Mouse (Mus musculus) erythroid progenitor cell, adult 5-6 weeks (primary cell): ENCODE data around the gene Lhfpl5. TPM values are rescaled to one million over a fixed set of nuclear protein-coding genes. Genes with fewer than 3 reads are reported as not detected.

Experiments
- ATAC-seq: replicated peaks from 2 replicates; pipeline ENCODE4 v1.8.0; 2016; ENCODE audit warnings: moderate number of reproducible peaks, mild to moderate bottlenecking, moderate TSS enrichment, inconsistent platforms; ENCODE audit not compliant: poor library complexity, low FRiP score, severe bottlenecking
- total RNA-seq, 2 experiments: library from RNA; stranded (forward) in 1 of 2; stranded (reverse) in 1 of 2; fragments of 150-400 nt in 1 of 2; fragments of 186-747, 209-891 nt in 1 of 2; gene quantifications; 2 replicates each; pipeline versions ENCODE4 v1.2.3 to v1.2.4; 2015 to 2017; ENCODE audit warnings: low replicate concordance in 2 of 2

Lhfpl5 gene
- total RNA-seq, 2 experiments from 2014 or later = not detected

GRCm38 (mm10) chr17:28621381-28622299 is 46.2 kb downstream of the Lhfpl5 start:
- ATAC-seq = peak; percentile 39

- peak; percentile 86 for ATAC-seq
These were observed 46.9 kb downstream of the Lhfpl5 start, which contains the start of gene Srpk1 for GRCm38 (mm10) chr17:28622300-28622759. Gene Srpk1, minus strand, starts transcription at chr17:28622709.

- no peak for ATAC-seq
These were observed 49.4 kb downstream of the Lhfpl5 start for GRCm38 (mm10) chr17:28624841-28625240.

- no peak for ATAC-seq
These were observed 49.9 kb downstream of the Lhfpl5 start for GRCm38 (mm10) chr17:28625327-28625726.

- no peak for ATAC-seq
These were observed 51.5 kb downstream of the Lhfpl5 start for GRCm38 (mm10) chr17:28626937-28627336.

- no peak for ATAC-seq
These were observed 53.0 kb downstream of the Lhfpl5 start for GRCm38 (mm10) chr17:28628248-28629124.

GRCm38 (mm10) chr17:28629125-28629524 is 53.7 kb downstream of the Lhfpl5 start:
- peak; percentile 60 for ATAC-seq

Other genes starting within 250 kb of the Lhfpl5 start
- gene Rpl10a, start 247.2 kb upstream of the Lhfpl5 start, total RNA-seq (2015; ENCODE audit: low replicate concordance) = 515 and 750 TPM in 2 replicates
- gene Rpl10a, start 247.2 kb upstream of the Lhfpl5 start, total RNA-seq (2017; ENCODE audit: low replicate concordance) = 184 and 203 TPM in 2 replicates
- gene Tead3, start 224.8 kb upstream of the Lhfpl5 start, total RNA-seq (2015; ENCODE audit: low replicate concordance) = not detected in 2 replicates
- gene Tead3, start 224.8 kb upstream of the Lhfpl5 start, total RNA-seq (2017; ENCODE audit: low replicate concordance) = not detected in 2 replicates
- not detected in 2 replicates for gene Tulp1, start 210.4 kb upstream of the Lhfpl5 start, total RNA-seq (2015; ENCODE audit: low replicate concordance)
- gene Tulp1, start 210.4 kb upstream of the Lhfpl5 start, total RNA-seq (2017; ENCODE audit: low replicate concordance) = not detected in 2 replicates
- 5.9 and 6.8 TPM in 2 replicates for gene Fkbp5, start 58.1 kb upstream of the Lhfpl5 start, total RNA-seq (2015; ENCODE audit: low replicate concordance)
- gene Fkbp5, start 58.1 kb upstream of the Lhfpl5 start, total RNA-seq (2017; ENCODE audit: low replicate concordance) = 7.6 and 10.6 TPM in 2 replicates
- gene Armc12, start 44.8 kb upstream of the Lhfpl5 start, total RNA-seq (2015; ENCODE audit: low replicate concordance) = not detected in 2 replicates
- gene Armc12, start 44.8 kb upstream of the Lhfpl5 start, total RNA-seq (2017; ENCODE audit: low replicate concordance) = not detected in 2 replicates
- not detected in 2 replicates for gene Clpsl2, start 26.2 kb upstream of the Lhfpl5 start, total RNA-seq (2015; ENCODE audit: low replicate concordance)
- not detected in 2 replicates for gene Clpsl2, start 26.2 kb upstream of the Lhfpl5 start, total RNA-seq (2017; ENCODE audit: low replicate concordance)
- gene Clps, start 14.9 kb upstream of the Lhfpl5 start, total RNA-seq (2015; ENCODE audit: low replicate concordance) = not detected in 2 replicates
- gene Clps, start 14.9 kb upstream of the Lhfpl5 start, total RNA-seq (2017; ENCODE audit: low replicate concordance) = not detected in 2 replicates
- 14.7 and 15.1 TPM in 2 replicates for gene Srpk1, start 47.1 kb downstream of the Lhfpl5 start, total RNA-seq (2015; ENCODE audit: low replicate concordance)
- 23.9 and 36.2 TPM in 2 replicates for gene Srpk1, start 47.1 kb downstream of the Lhfpl5 start, total RNA-seq (2017; ENCODE audit: low replicate concordance)
- 5.0 TPM in 1 of 2 replicates, not detected in the other for gene Slc26a8, start 114.6 kb downstream of the Lhfpl5 start, total RNA-seq (2015; ENCODE audit: low replicate concordance)
- gene Slc26a8, start 114.6 kb downstream of the Lhfpl5 start, total RNA-seq (2017; ENCODE audit: low replicate concordance) = 1.3 and 3.9 TPM in 2 replicates
- gene Mapk14, start 115.7 kb downstream of the Lhfpl5 start, total RNA-seq (2015; ENCODE audit: low replicate concordance) = 53.7 and 58.7 TPM in 2 replicates
- 63.1 and 64.9 TPM in 2 replicates for gene Mapk14, start 115.7 kb downstream of the Lhfpl5 start, total RNA-seq (2017; ENCODE audit: low replicate concordance)
- 2.1 TPM in 1 of 2 replicates, not detected in the other for gene AC170998.1, start 150.4 kb downstream of the Lhfpl5 start, total RNA-seq (2015; ENCODE audit: low replicate concordance)
- 13.0 TPM in 1 of 2 replicates, not detected in the other for gene AC170998.1, start 150.4 kb downstream of the Lhfpl5 start, total RNA-seq (2017; ENCODE audit: low replicate concordance)
- 2.2 and 12.2 TPM in 2 replicates for gene Mapk13, start 193.7 kb downstream of the Lhfpl5 start, total RNA-seq (2015; ENCODE audit: low replicate concordance)
- gene Mapk13, start 193.7 kb downstream of the Lhfpl5 start, total RNA-seq (2017; ENCODE audit: low replicate concordance) = 0.61 and 4.2 TPM in 2 replicates
- 497 and 560 TPM in 2 replicates for gene Brpf3, start 225.4 kb downstream of the Lhfpl5 start, total RNA-seq (2015; ENCODE audit: low replicate concordance)
- 243 and 286 TPM in 2 replicates for gene Brpf3, start 225.4 kb downstream of the Lhfpl5 start, total RNA-seq (2017; ENCODE audit: low replicate concordance)